Mouse (Mus musculus) gastrocnemius, adult 2 months (tissue): Measurements from ENCODE around the gene Nr1h2. TPM values are rescaled to one million over a fixed set of nuclear protein-coding genes. Genes with fewer than 3 reads are reported as not detected.

Source experiments
- DNase-seq: peaks from one replicate; pipeline ENCODE4 v3.0.0; 2022
- H3K27ac ChIP-seq: fragments of 200-600 bp; 2 replicates; pipeline ENCODE4 v1.8.1; 2022; ENCODE audit warnings: mild to moderate bottlenecking
- H3K4me3 ChIP-seq: fragments of 200-600 bp; 2 replicates; pipeline ENCODE4 v1.8.1; 2022; ENCODE audit warnings: mild to moderate bottlenecking, moderate library complexity
- CTCF ChIP-seq: fragments of 200-600 bp; IDR thresholded peaks from 2 replicates; pipeline ENCODE4 v1.8.1; 2022; ENCODE audit warnings: antibody characterized with exemption, mild to moderate bottlenecking, moderate library complexity
- intact Hi-C: fragments of 180-260 bp; cut with DNase I; formaldehyde crosslinking; loops from one replicate; pipeline ENCODE4 v1.15.1; 2025
- microRNA-seq: library from miRNA; unstranded; fragments of <30 nt; microRNA quantifications from one replicate; pipeline ENCODE4 v1.2.0, GENCODE M21; 2021
- total RNA-seq, 2 experiments: library from RNA; stranded (reverse); gene quantifications; 2 replicates each; pipeline ENCODE4 v1.2.3; 2021

Nr1h2 gene
- total RNA-seq, 2 experiments from 2014 or later = 40.6 to 42.7 TPM

DNA sequence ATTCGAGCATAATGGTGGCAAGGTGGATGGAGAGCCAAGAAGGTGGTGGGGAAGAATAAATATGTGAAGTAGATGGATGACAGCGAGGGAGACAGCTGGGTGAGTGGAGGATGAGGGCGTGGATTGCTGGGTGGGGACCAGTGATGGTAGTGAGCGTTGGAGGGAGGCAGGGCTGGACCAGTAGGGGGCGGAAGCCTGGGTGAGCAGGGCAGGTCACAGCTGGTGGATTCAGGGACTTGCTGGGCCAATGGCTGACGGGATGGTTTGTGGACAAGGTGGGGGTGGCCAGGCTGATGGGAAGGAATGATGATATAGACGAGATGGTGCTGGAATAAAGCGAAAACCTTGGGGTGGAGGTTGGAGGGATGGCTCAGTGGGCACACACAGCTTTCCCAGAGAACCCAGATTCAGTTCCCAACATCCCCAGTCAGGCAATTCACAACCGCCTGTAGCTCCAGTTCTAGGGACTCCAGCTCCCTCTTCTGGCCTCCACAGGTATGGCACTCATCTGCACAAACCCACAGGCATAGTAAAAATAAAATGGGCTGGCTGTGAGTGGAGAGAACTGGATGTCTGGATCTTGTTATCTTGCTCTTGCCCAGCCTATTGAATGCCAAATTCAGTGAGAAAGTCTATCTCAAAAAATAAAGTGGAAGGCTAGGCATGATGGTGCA lies 34.4 kb downstream of the Nr1h2 start:
- intact Hi-C loops = no loop called here
- H3K4me3 ChIP-seq = peak overlapping the region; percentile 79
- peak; percentile 64 for DNase-seq
- peak overlapping the region; percentile 44 for H3K27ac ChIP-seq
- TF ChIP-seq CTCF = peak; percentile 56

DNA sequence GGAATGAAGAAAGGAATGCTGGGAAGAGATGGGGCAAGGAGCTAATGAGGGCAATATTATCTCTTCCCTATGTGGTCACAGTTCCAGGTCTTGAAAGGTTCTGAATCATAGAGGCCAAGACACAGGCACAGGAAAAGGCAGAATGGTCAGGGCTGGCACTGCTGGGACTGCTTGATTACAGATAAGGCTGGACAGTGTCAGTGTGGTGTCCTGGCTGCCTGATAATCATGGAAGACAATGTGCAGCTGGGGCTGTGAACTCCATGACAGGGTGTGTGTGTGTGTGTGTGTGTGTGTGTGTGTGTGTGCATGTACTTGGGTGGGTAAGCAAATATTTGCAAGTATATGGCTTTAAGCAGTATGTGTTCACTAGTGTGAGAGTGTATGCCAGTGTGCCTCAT lies 46.3 kb downstream of the Nr1h2 start:
- no peak for TF ChIP-seq CTCF
- DNase-seq = no peak
- Histone ChIP-seq H3K4me3 (no peak overlapping the region), H3K27ac (peak overlapping the region; percentile 10; the same call in 1 of the 2 replicates)
- intact Hi-C loops = no loop called here

- intact Hi-C loops = loop anchor here (2.0 kb wide), 2 partner anchors 25 to 47 kb away; partner anchors contain the start of gene Pold1
- Histone ChIP-seq H3K4me3 (no peak overlapping the region), H3K27ac (peak overlapping the region; percentile 40; the same call in 1 of the 2 replicates)
- peak; percentile 79 for DNase-seq
- TF ChIP-seq CTCF = peak; percentile 72
Observed at GRCm38 (mm10) chr7:44501563-44502115, 52.1 kb downstream of the Nr1h2 start.

DNA sequence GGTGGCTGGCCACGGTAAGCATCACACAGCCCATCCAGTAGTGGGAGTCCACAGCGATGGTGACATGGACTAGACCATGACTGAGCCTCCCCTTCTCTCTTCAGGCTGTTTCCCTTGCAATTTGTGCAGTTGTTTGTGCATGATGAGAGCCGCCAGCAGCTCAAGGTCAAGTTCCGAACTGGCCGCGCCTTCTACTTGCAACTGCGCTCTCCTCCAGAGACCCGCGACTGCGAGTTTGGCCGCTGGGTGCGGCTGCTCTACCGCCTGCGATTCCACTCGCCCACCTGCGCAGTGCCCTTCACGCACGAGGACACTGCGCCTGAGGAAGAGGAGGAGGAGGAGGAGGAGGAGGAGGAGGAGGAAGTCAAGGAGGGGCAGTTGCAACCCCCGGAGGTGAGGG lies 53.7 kb downstream of the Nr1h2 start:
- DNase-seq = peak; percentile 65
- TF ChIP-seq CTCF = no peak
- intact Hi-C loops = loop anchor here (2.0 kb wide), 2 partner anchors 27 to 49 kb away; partner anchors contain the start of gene Pold1

More for the DNA sequence above, 53.7 kb downstream of the Nr1h2 start:
- H3K4me3 ChIP-seq = no peak overlapping the region
- H3K27ac ChIP-seq = no peak overlapping the region

Small RNAs within 50 kb of the gene (microRNA-seq; reads per million reads assigned to microRNA genes)
- not detected for gene Mir7053

Other genes starting within 250 kb of the Nr1h2 start
- gene Clec11a, start 247.0 kb downstream of the Nr1h2 start, total RNA-seq = 1 to 10 TPM in 1 of 2 experiments, under 1 TPM in 1; 0.59 to 2.2 TPM
- under 1 TPM; 0.31 to 0.59 TPM for gene Shank1, start 243.7 kb downstream of the Nr1h2 start, total RNA-seq
- 1 to 10 TPM; 2.3 to 3.6 TPM for gene Syt3, start 169.8 kb downstream of the Nr1h2 start, total RNA-seq
- gene 1700008O03Rik, start 168.1 kb downstream of the Nr1h2 start, total RNA-seq = not detected
- not detected for gene Lrrc4b, start 124.9 kb downstream of the Nr1h2 start, total RNA-seq
- gene Aspdh, start 88.6 kb downstream of the Nr1h2 start, total RNA-seq = not detected
- gene Josd2, start 86.0 kb downstream of the Nr1h2 start, total RNA-seq = 10 to 100 TPM; 51.0 to 57.0 TPM
- 10 to 100 TPM; 43.6 to 52.2 TPM for gene Emc10, start 57.4 kb downstream of the Nr1h2 start, total RNA-seq
- 1 to 10 TPM; 2.4 to 5.5 TPM for gene Fam71e1, start 57.4 kb downstream of the Nr1h2 start, total RNA-seq
- gene Mybpc2, start 29.3 kb downstream of the Nr1h2 start, total RNA-seq = 1,000 to 10,000 TPM; 2,660 to 4,973 TPM
- gene Spib, start 21.9 kb downstream of the Nr1h2 start, total RNA-seq = under 1 TPM in 1 of 2 experiments, not detected in 1; 0.08 TPM
- gene Pold1, start 5.1 kb downstream of the Nr1h2 start, total RNA-seq = 1 to 10 TPM; 4.1 to 5.1 TPM
- gene Napsa, start 18.4 kb upstream of the Nr1h2 start, total RNA-seq = under 1 TPM in 1 of 2 experiments, not detected in 1; 0.20 TPM
- 1 to 10 TPM; 3.0 to 3.6 TPM for gene Kcnc3, start 36.7 kb upstream of the Nr1h2 start, total RNA-seq
- gene Myh14, start 116.9 kb upstream of the Nr1h2 start, total RNA-seq = 10 to 100 TPM; 32.0 to 36.7 TPM
- not detected for gene Izumo2, start 154.8 kb upstream of the Nr1h2 start, total RNA-seq
- gene Vrk3, start 194.5 kb upstream of the Nr1h2 start, total RNA-seq = 10 to 100 TPM; 17.1 to 22.9 TPM
- gene Zfp473, start 197.1 kb upstream of the Nr1h2 start, total RNA-seq = under 1 TPM in 1 of 2 experiments, not detected in 1; 0.11 TPM